Mouse (Mus musculus) layer of hippocampus, adult 2 months (tissue): ENCODE results near the gene Dmrtc1b. TPM values are rescaled to one million over a fixed set of nuclear protein-coding genes. Genes with fewer than 3 reads are reported as not detected.
"Not testable (repeated sequence)": the region's sequence is repeated elsewhere in the genome, so short reads cannot be mapped to it uniquely, and the experiment has no call there.

Experiments used
- DNase-seq, 2 experiments: peaks; one replicate each; pipeline ENCODE4 v3.0.0; 2022; ENCODE audit warnings: low spot score in 2 of 2
- H3K27ac ChIP-seq: fragments of 200-600 bp; 2 replicates; pipeline ENCODE4 v1.8.1; 2022
- H3K4me3 ChIP-seq: fragments of 200-600 bp; 2 replicates; pipeline ENCODE4 v1.8.1; 2022; ENCODE audit warnings: mild to moderate bottlenecking
- CTCF ChIP-seq: fragments of 200-600 bp; conservative IDR thresholded peaks from 2 replicates; pipeline ENCODE4 v1.8.1; 2022; ENCODE audit warnings: antibody characterized with exemption, mild to moderate bottlenecking, moderate library complexity
- long read RNA-seq, 2 experiments: library from polyadenylated mRNA; stranded (forward); transcript quantifications; one replicate each; pipeline ENCODE4 v2.0.0; 2021; ENCODE audit warnings: borderline mapping rate in 2 of 2
- total RNA-seq, 2 experiments: library from RNA; stranded (reverse); gene quantifications; 2 replicates each; pipeline ENCODE4 v1.2.3; 2021

Gene Dmrtc1b
- not detected for total RNA-seq
- long read RNA-seq, experiment 1 = 0 reads
- long read RNA-seq, experiment 2 = 0 reads

GRCm38 (mm10) chrX:102707535-102707934, at the start of gene Dmrtc1b, which contains the start of gene Gm9112:
Dmrtc1b (plus strand) TSS chrX:102707865.
Gm9112 (minus strand) TSS chrX:102707635.
- not testable (repeated sequence) for DNase-seq, H3K4me3 ChIP-seq, H3K27ac ChIP-seq

DNA sequence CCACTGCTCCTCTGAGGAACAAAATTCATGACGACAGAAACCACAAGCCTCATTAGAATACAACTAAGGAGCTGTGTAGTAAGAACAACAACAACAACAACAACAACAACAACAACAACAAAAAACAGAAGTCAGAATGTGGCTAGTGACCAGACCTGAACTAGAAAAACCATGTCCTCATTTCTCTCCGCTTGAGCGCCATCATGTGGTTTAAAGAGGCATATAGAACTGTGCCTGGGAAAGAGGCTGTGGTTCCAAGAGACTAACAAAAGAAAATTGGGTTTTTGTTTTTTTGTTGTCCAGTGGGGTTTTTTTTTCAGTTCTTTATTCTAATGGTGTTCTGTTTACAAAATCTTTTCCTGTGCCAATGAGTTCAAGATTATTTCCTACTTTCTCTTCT, 47.0 kb upstream of the Dmrtc1b start:
- Histone ChIP-seq H3K4me3 (no peak overlapping the region), H3K27ac (no peak overlapping the region)
- peak; percentile 8 to 25 for DNase-seq
- peak; percentile 77 for TF ChIP-seq CTCF

DNA sequence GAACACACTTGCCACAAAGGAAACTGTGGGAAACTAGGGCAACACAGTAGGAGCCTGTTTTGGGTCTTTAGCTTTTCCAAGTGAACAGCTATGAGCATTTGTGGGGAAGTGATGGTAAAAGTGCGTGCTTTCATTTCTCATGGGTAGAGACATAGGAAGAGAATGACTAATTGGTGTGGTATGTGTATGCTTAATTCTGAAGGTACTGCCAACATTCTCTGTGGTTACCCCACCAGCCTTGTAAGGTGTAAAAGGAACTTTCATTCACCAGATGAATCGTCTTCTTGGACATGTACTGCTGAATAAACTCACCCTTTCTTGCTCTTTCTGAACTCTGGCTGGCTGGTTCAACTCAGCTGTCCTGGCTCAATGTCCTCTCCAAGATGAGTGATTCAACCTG, 41.0 kb upstream of the Dmrtc1b start:
- Histone ChIP-seq H3K4me3 (no peak overlapping the region), H3K27ac (no peak overlapping the region)
- DNase-seq = no peak
- TF ChIP-seq CTCF = no peak

DNA sequence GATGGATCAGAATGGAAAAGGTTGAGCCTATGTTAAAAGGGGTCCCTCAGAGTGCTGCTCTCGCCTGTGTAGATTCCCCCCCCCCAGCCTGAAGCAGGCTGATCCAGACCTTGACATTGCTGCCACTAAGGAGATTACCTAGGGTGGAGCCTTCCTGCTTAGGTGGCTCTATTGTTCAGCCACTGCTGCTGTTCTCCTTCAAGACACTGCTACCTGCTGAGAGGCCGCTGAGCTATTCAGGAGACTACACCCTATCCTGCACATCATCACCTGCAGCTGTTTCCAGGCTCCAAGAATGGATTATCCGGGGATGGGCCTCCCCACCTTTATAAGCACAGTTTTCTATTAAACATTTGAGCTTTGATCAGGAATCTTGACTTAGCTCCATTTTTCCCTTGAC, 23.0 kb upstream of the Dmrtc1b start:
- not testable (repeated sequence) for DNase-seq, H3K4me3 ChIP-seq

DNA sequence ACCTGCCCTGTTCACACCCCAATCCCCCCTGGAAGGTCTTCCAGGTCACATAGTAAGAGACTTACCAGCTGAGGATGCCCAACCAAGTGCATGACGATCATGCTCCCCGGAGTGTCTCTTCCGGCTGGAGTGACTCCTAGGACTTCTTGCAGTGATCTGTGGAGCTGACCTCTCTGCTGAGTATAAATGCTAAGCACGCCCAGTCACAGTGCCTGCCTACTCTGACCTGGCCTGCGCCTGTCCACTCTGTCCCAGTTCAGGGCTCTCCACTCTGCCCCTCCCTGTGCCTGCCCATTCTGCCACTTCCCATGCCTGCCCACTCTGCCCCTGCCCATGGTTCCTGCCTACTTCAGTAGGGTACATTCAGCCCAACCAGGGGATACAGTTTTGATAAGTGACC, 20.8 kb upstream of the Dmrtc1b start, which contains the start of gene Gm3880:
Gene Gm3880, minus strand, starts transcription at position 101 of the 400 bp plus-strand sequence.
- not testable (repeated sequence) for DNase-seq, H3K27ac ChIP-seq, H3K4me3 ChIP-seq

More for the DNA sequence above, 23.0 kb upstream of the Dmrtc1b start:
- not testable (repeated sequence) for H3K27ac ChIP-seq

GRCm38 (mm10) chrX:102689252-102689651, 18.4 kb upstream of the Dmrtc1b start:
- TF ChIP-seq CTCF = peak; percentile 71
- not testable (repeated sequence) for H3K27ac ChIP-seq, H3K4me3 ChIP-seq
- peak; percentile 21 to 38 for DNase-seq

- not testable (repeated sequence) for DNase-seq, H3K27ac ChIP-seq, H3K4me3 ChIP-seq
Observed at GRCm38 (mm10) chrX:102700636-102701035, 7.0 kb upstream of the Dmrtc1b start.

GRCm38 (mm10) chrX:102724226-102724625, 16.6 kb downstream of the Dmrtc1b start:
- not testable (repeated sequence) for DNase-seq, H3K27ac ChIP-seq, H3K4me3 ChIP-seq

Other genes with a start within 250 kb of the Dmrtc1b start
- gene Hdac8, start 202.5 kb upstream of the Dmrtc1b start, total RNA-seq = 10 to 100 TPM; 20.9 to 21.0 TPM
- gene Phka1, start 63.6 kb upstream of the Dmrtc1b start, total RNA-seq = 10 to 100 TPM; 24.2 to 26.8 TPM
- gene Gm3880, start 20.9 kb upstream of the Dmrtc1b start, total RNA-seq = not detected
- gene Gm9112, start 230 bp upstream of the Dmrtc1b start, total RNA-seq = not detected
- not detected for gene Dmrtc1c1, start 95.1 kb downstream of the Dmrtc1b start, total RNA-seq
- gene Dmrtc1c2, start 146.8 kb downstream of the Dmrtc1b start, total RNA-seq = not detected
- not detected for gene 1700031F05Rik, start 160.1 kb downstream of the Dmrtc1b start, total RNA-seq
- 1 to 10 TPM; 5.6 to 6.6 TPM for gene Dmrtc1a, start 200.8 kb downstream of the Dmrtc1b start, total RNA-seq
- not detected for gene 1700011M02Rik, start 201.0 kb downstream of the Dmrtc1b start, total RNA-seq
- not detected for gene 1700018G05Rik, start 220.5 kb downstream of the Dmrtc1b start, total RNA-seq